Mouse (Mus musculus) CH12.LX (cell line): ENCODE data around the gene Tnpo1. TPM values are rescaled to one million over a fixed set of nuclear protein-coding genes. Genes with fewer than 3 reads are reported as not detected.

Experiments
- DNase-seq: peaks from one replicate; pipeline ENCODE4 v3.0.0-alpha.2; 2013; ENCODE audit errors: extremely low read depth
- H3K27ac ChIP-seq: 2 replicates; pipeline ENCODE4 v1.5.1; 2012; ENCODE audit warnings: low read depth, mild to moderate bottlenecking, control low read depth, moderate library complexity; ENCODE audit not compliant: insufficient read depth
- H3K27me3 ChIP-seq: replicated peaks from 2 replicates; pipeline ENCODE3; 2012; ENCODE audit warnings: inconsistent platforms
- H3K36me3 ChIP-seq, 2 experiments: replicated peaks in 1 of 2; 2 replicates each; pipeline versions ENCODE3 to v1.6.1; 2012; ENCODE audit warnings: inconsistent platforms in 1 of 2, low read length in 1 of 2, mild to moderate bottlenecking in 1 of 2, mixed read lengths in 1 of 2, moderate library complexity in 1 of 2; ENCODE audit not compliant: control insufficient read depth in 1 of 2, insufficient read depth in 1 of 2
- H3K4me1 ChIP-seq, 2 experiments: 2 replicates each; pipeline ENCODE4 v1.6.1; 2012; ENCODE audit warnings: inconsistent platforms in 1 of 2, moderate library complexity in 1 of 2; ENCODE audit not compliant: insufficient read depth in 2 of 2, control insufficient read depth in 1 of 2
- H3K4me2 ChIP-seq: 2 replicates; pipeline ENCODE4 v1.6.1; 2012; ENCODE audit warnings: low read depth, mild to moderate bottlenecking, control low read depth; ENCODE audit not compliant: poor library complexity, insufficient read depth, severe bottlenecking
- H3K4me3 ChIP-seq, 3 experiments: fragments of 150-350 bp in 1 of 3; sonication (generic) in 1 of 3; replicated peaks in 1 of 3; 2 replicates each; pipeline versions ENCODE3 to v1.5.1; 2011 to 2012; ENCODE audit warnings: low read depth in 2 of 3, low read length in 2 of 3, mild to moderate bottlenecking in 2 of 3, moderate library complexity in 2 of 3, control low read depth in 1 of 3, improper control_type of control experiment in 1 of 3, inconsistent platforms in 1 of 3, mixed read lengths in 1 of 3; ENCODE audit not compliant: poor library complexity in 1 of 3
- H3K79me2 ChIP-seq: replicated peaks from 2 replicates; pipeline ENCODE4 v1.6.1; 2012; ENCODE audit warnings: mild to moderate bottlenecking, moderate library complexity; ENCODE audit not compliant: control insufficient read depth, poor library complexity, insufficient read depth, severe bottlenecking; ENCODE audit errors: extremely low read depth
- H3K9ac ChIP-seq: 2 replicates; pipeline ENCODE4 v1.6.1; 2012; ENCODE audit warnings: low read depth, mild to moderate bottlenecking, control low read depth, moderate library complexity; ENCODE audit not compliant: insufficient read depth
- H3K9me3 ChIP-seq: replicated peaks from 2 replicates; pipeline ENCODE3; 2012; ENCODE audit warnings: low read length, inconsistent platforms, mixed read lengths
- CHD1 ChIP-seq: IDR thresholded peaks from 2 replicates; pipeline ENCODE4 v1.6.1; 2012; ENCODE audit warnings: low read depth, low read length, improper control_type of control experiment, inconsistent platforms
- CHD2 ChIP-seq: IDR thresholded peaks from 2 replicates; pipeline ENCODE4 v1.6.1; 2011; ENCODE audit warnings: low read length, improper control_type of control experiment
- E2F4 ChIP-seq: IDR thresholded peaks from 2 replicates; pipeline ENCODE4 v1.6.1; 2011; ENCODE audit warnings: low read depth, low read length, improper control_type of control experiment; ENCODE audit not compliant: insufficient replicate concordance
- ETS1 ChIP-seq: conservative IDR thresholded peaks from 2 replicates; pipeline ENCODE4 v1.6.1; 2012; ENCODE audit warnings: low read depth, mild to moderate bottlenecking, inconsistent platforms, low read length, improper control_type of control experiment, moderate library complexity
- GABPA ChIP-seq: IDR thresholded peaks from 2 replicates; pipeline ENCODE4 v1.6.1; 2012; ENCODE audit warnings: low read depth, low read length, improper control_type of control experiment, inconsistent platforms; ENCODE audit not compliant: insufficient replicate concordance
- IRF4 ChIP-seq: IDR thresholded peaks from 2 replicates; pipeline ENCODE4 v1.6.1; 2014; ENCODE audit warnings: low read depth, mild to moderate bottlenecking, inconsistent platforms, low read length, improper control_type of control experiment
- JUN ChIP-seq: IDR thresholded peaks from 2 replicates; pipeline ENCODE4 v1.6.1; 2011; ENCODE audit warnings: low read depth, mild to moderate bottlenecking, low read length, improper control_type of control experiment, moderate library complexity; ENCODE audit not compliant: insufficient read depth
- MAFK ChIP-seq: IDR thresholded peaks from 2 replicates; pipeline ENCODE4 v1.6.1; 2011; ENCODE audit warnings: low read length, improper control_type of control experiment; ENCODE audit not compliant: insufficient replicate concordance
- MAZ ChIP-seq: IDR thresholded peaks from 2 replicates; pipeline ENCODE4 v1.6.1; 2012; ENCODE audit warnings: low read depth, mild to moderate bottlenecking, inconsistent platforms, low read length, improper control_type of control experiment, moderate library complexity
- MYC ChIP-seq: IDR thresholded peaks from 2 replicates; pipeline ENCODE4 v1.6.1; 2011; ENCODE audit warnings: low read depth, mild to moderate bottlenecking, improper control_type of control experiment, low read length
- NELFE ChIP-seq: IDR thresholded peaks from 2 replicates; pipeline ENCODE4 v1.6.1; 2011; ENCODE audit warnings: low read depth, low read length, improper control_type of control experiment
- NRF1 ChIP-seq: IDR thresholded peaks from 2 replicates; pipeline ENCODE4 v1.6.1; 2014; ENCODE audit warnings: low read depth, mild to moderate bottlenecking, inconsistent platforms, low read length, improper control_type of control experiment, moderate library complexity
- PAX5 ChIP-seq: IDR thresholded peaks from 2 replicates; pipeline ENCODE4 v1.6.1; 2012; ENCODE audit warnings: low read length, inconsistent platforms, mixed read lengths
- POLR2A ChIP-seq: IDR thresholded peaks from 2 replicates; pipeline ENCODE4 v1.6.1; 2011; ENCODE audit warnings: low read depth, mild to moderate bottlenecking, improper control_type of control experiment, low read length
- RAD21 ChIP-seq: IDR thresholded peaks from 2 replicates; pipeline ENCODE4 v1.6.1; 2011; ENCODE audit warnings: low read depth, mild to moderate bottlenecking, low read length, improper control_type of control experiment, moderate library complexity
- RCOR1 ChIP-seq: conservative IDR thresholded peaks from 2 replicates; pipeline ENCODE4 v1.6.1; 2012; ENCODE audit warnings: low read depth, mild to moderate bottlenecking, inconsistent platforms, low read length, improper control_type of control experiment
- SIN3A ChIP-seq: IDR thresholded peaks from 2 replicates; pipeline ENCODE4 v1.6.1; 2012; ENCODE audit warnings: low read length, improper control_type of control experiment, inconsistent platforms
- SMC3 ChIP-seq: IDR thresholded peaks from 2 replicates; pipeline ENCODE4 v1.6.1; 2011; ENCODE audit warnings: low read depth, low read length, improper control_type of control experiment
- UBTF ChIP-seq: IDR thresholded peaks from 2 replicates; pipeline ENCODE4 v1.6.1; 2012; ENCODE audit warnings: low read depth, mild to moderate bottlenecking, inconsistent platforms, low read length, improper control_type of control experiment, moderate library complexity
- USF1 ChIP-seq: IDR thresholded peaks from 2 replicates; pipeline ENCODE4 v1.6.1; 2014; ENCODE audit warnings: low read depth, mild to moderate bottlenecking, inconsistent platforms, low read length, improper control_type of control experiment
- USF2 ChIP-seq: conservative IDR thresholded peaks from 2 replicates; pipeline ENCODE4 v1.6.1; 2011; ENCODE audit warnings: low read depth, low read length, improper control_type of control experiment
- ZKSCAN1 ChIP-seq: IDR thresholded peaks from 2 replicates; pipeline ENCODE4 v1.6.1; 2012; ENCODE audit warnings: low read depth, inconsistent platforms, low read length, improper control_type of control experiment, borderline replicate concordance
- ZMIZ1 ChIP-seq: IDR thresholded peaks from 2 replicates; pipeline ENCODE4 v1.6.1; 2012; ENCODE audit warnings: low read depth, mild to moderate bottlenecking, inconsistent platforms, low read length, improper control_type of control experiment
- ZNF384 ChIP-seq: IDR thresholded peaks from 2 replicates; pipeline ENCODE4 v1.6.1; 2012; ENCODE audit warnings: low read depth, low read length, improper control_type of control experiment, inconsistent platforms
- dilution Hi-C: fragments of 300-500 bp; cut with MboI; formaldehyde crosslinking; loops from 2 replicates; pipeline ENCODE4 v1.14.3; 2020; ENCODE audit warnings: low sequenced_read_pairs; ENCODE audit not compliant: extremely low pct_unique_long_range_greater_than_20kb, extremely low pct_ligation_motif_present
- in situ Hi-C: fragments of 300-500 bp; cut with MboI; formaldehyde crosslinking; loops from 3 replicates; pipeline ENCODE4 v1.14.3; 2019; ENCODE audit warnings: low sequenced_read_pairs, low pct_ligation_motif_present, low pct_unique_long_range_greater_than_20kb, mixed read lengths
- polyA plus RNA-seq: library from polyadenylated mRNA; unstranded; fragments of >175 nt; gene quantifications from 2 replicates; pipeline ENCODE4 v1.2.1, GENCODE M21; 2012; ENCODE audit warnings: low read depth; ENCODE audit not compliant: insufficient read length
- total RNA-seq, 2 experiments: library from RNA; depleted of rRNA; stranded (reverse); fragments of 300-350 nt in 1 of 2; fragments of >200 nt in 1 of 2; gene quantifications; 2 replicates each; pipeline ENCODE4 v1.2.3; 2012 to 2014

Tnpo1 gene
- total and polyA plus RNA-seq, 3 experiments = 93.6 to 105 (median 95.9) TPM

GRCm38 (mm10) chr13:98904608-98905007 lies 21.6 kb downstream of the Tnpo1 start:
- H3K4me1 ChIP-seq = peaks cover 3 to 5% of the 10 kb centered on the region in 2 experiments; a peak in 1 of 4 replicates
- DNase-seq = no peak

GRCm38 (mm10) chr13:98902366-98903025 lies 23.7 kb downstream of the Tnpo1 start:
- Histone ChIP-seq H3K27ac (no peak overlapping the region), H3K9ac (no peak overlapping the region), H3K27me3 (no peaks in the 10 kb centered on the region), H3K4me3 (no peak overlapping the region), H3K36me3 (peaks cover 0 to 18% of the 10 kb centered on the region in 2 experiments), H3K4me1 (peaks cover 3 to 5% of the 10 kb centered on the region in 2 experiments; a peak in 1 of 4 replicates), H3K79me2 (peaks cover 3% of the 10 kb centered on the region; the same call in 1 of the 2 replicates), H3K9me3 (no peaks in the 10 kb centered on the region), H3K4me2 (no peak overlapping the region)
- in situ Hi-C loops (no loop called here), dilution Hi-C loops (no loop called here)
- DNase-seq = no peak
- TF ChIP-seq ZKSCAN1 = no peak
- no peak for TF ChIP-seq E2F4
- no peak for TF ChIP-seq PAX5
- no peak for TF ChIP-seq UBTF
- TF ChIP-seq CHD2 = no peak
- no peak for TF ChIP-seq NELFE
- no peak for TF ChIP-seq NRF1
- TF ChIP-seq MYC = no peak
- no peak for TF ChIP-seq USF2
- TF ChIP-seq SIN3A = no peak
- TF ChIP-seq ZMIZ1 = no peak
- TF ChIP-seq IRF4 = no peak
- TF ChIP-seq ETS1 = no peak
- no peak for TF ChIP-seq USF1

More at GRCm38 (mm10) chr13:98904608-98905007, 21.6 kb downstream of the Tnpo1 start:
- no peak overlapping the region for H3K4me3 ChIP-seq
- no peak for TF ChIP-seq ZKSCAN1
- TF ChIP-seq ZMIZ1 = no peak
- no peak for TF ChIP-seq MAZ
- TF ChIP-seq CHD1 = no peak
- TF ChIP-seq MAFK = no peak
- no peak for TF ChIP-seq ZNF384
- TF ChIP-seq NELFE = no peak
- TF ChIP-seq SMC3 = no peak
- no peak for TF ChIP-seq UBTF
- TF ChIP-seq E2F4 = no peak
- TF ChIP-seq PAX5 = no peak
- no peak for TF ChIP-seq RAD21
- TF ChIP-seq POLR2A = no peak
- no peak for TF ChIP-seq JUN
- no peak for TF ChIP-seq GABPA
- TF ChIP-seq RCOR1 = no peak
- H3K79me2 ChIP-seq = peaks cover 13% of the 10 kb centered on the region; the same call in 1 of the 2 replicates
- H3K9ac ChIP-seq = no peak overlapping the region
- no peaks in the 10 kb centered on the region for H3K27me3 ChIP-seq
- in situ Hi-C loops (no loop called here), dilution Hi-C loops (no loop called here)
- H3K27ac ChIP-seq = no peak overlapping the region
- H3K4me2 ChIP-seq = no peak overlapping the region
- no peaks in the 10 kb centered on the region for H3K9me3 ChIP-seq
- peaks cover 0 to 18% of the 10 kb centered on the region in 2 experiments for H3K36me3 ChIP-seq
